Mouse (Mus musculus) embryonic facial prominence, embryonic 13.5 days (tissue): ENCODE data around the gene Brwd1. TPM values are rescaled to one million over a fixed set of nuclear protein-coding genes. Genes with fewer than 3 reads are reported as not detected.
A peak's percentile ranks its signal among the peaks of the same experiment; 100 is the strongest.
"Not testable (repeated sequence)": the region's sequence is repeated elsewhere in the genome, so short reads cannot be mapped to it uniquely, and the experiment has no call there.

ENCODE experiments used
- ATAC-seq: fragments of 200-750 bp; cut with Nextera tagmentation; 2 replicates; pipeline ENCODE4 v1.8.0; 2017; ENCODE audit warnings: low read depth; ENCODE audit not compliant: insufficient number of reproducible peaks, insufficient read depth, low FRiP score, low TSS enrichment
- H3K27ac ChIP-seq: fragments of 300-500 bp; sonication (generic); 2 replicates; pipeline ENCODE4 v1.5.1; 2015; ENCODE audit warnings: moderate library complexity, mild to moderate bottlenecking, inconsistent platforms
- H3K27me3 ChIP-seq: fragments of 300-500 bp; sonication (generic); 2 replicates; pipeline ENCODE4 v1.6.1; 2015; ENCODE audit warnings: mild to moderate bottlenecking, inconsistent platforms
- H3K36me3 ChIP-seq: fragments of 300-500 bp; sonication (generic); 2 replicates; pipeline ENCODE4 v1.6.1; 2015; ENCODE audit warnings: mild to moderate bottlenecking, inconsistent platforms
- H3K4me1 ChIP-seq: fragments of 300-500 bp; sonication (generic); 2 replicates; pipeline ENCODE4 v1.6.1; 2015; ENCODE audit warnings: inconsistent platforms
- H3K4me2 ChIP-seq: fragments of 300-500 bp; sonication (generic); 2 replicates; pipeline ENCODE4 v1.6.1; 2015; ENCODE audit warnings: moderate library complexity, mild to moderate bottlenecking, inconsistent platforms
- H3K4me3 ChIP-seq: fragments of 300-500 bp; sonication (generic); 2 replicates; pipeline ENCODE4 v1.5.1; 2015; ENCODE audit warnings: mild to moderate bottlenecking, inconsistent platforms
- H3K9ac ChIP-seq: fragments of 300-500 bp; sonication (generic); 2 replicates; pipeline ENCODE4 v1.6.1; 2015; ENCODE audit warnings: mild to moderate bottlenecking, inconsistent platforms
- H3K9me3 ChIP-seq: fragments of 300-500 bp; sonication (generic); 2 replicates; pipeline ENCODE4 v1.6.1; 2016; ENCODE audit warnings: inconsistent platforms
- WGBS: fragments of 180-500 bp; shearing (Covaris S2); methylation state at CpG from one replicate; pipeline ENCODE4 v1.1.7; 2015; ENCODE audit warnings: mixed read lengths; 5-methylcytosine and 5-hydroxymethylcytosine counted together
- polyA plus RNA-seq: library from polyadenylated mRNA; unstranded; fragments of >200 nt; fragmentation: Nextera tagmentation; extraction: Ambion mirVana; gene quantifications from 2 replicates; pipeline ENCODE4 v1.2.1, GENCODE M21; 2015

The Brwd1 gene
- polyA plus RNA-seq, 1 experiment from 2014 or later: 113 TPM

DNA sequence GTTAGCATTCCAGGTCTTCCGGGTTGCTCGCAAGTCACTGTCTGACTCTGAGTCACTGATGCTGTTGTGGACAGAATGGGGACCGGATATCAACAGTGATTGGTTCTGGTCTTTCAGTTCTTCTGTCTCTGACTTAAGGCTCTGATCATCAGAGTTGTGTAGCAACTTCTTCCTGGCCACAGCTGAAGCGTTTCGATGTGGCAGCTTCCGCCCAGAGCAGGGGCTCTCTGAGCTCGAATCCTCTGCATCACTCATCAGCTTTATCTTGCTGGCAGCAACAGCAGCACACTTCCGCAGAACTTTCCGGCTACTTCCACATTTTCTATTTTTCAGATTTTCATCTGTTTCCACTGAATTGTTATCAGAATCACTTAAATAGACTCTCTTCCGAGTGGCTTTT, 78.0 kb downstream of the Brwd1 start:
- H3K9ac ChIP-seq, H3K4me1 ChIP-seq, ATAC-seq, H3K9me3 ChIP-seq, H3K4me2 ChIP-seq, H3K27ac ChIP-seq, H3K27me3 ChIP-seq, H3K4me3 ChIP-seq: not testable (repeated sequence)
- H3K36me3 ChIP-seq: peaks cover 46% of the 10 kb centered on the region
- WGBS: no CpG with 5 or more reads among the region's 10 CpGs

DNA sequence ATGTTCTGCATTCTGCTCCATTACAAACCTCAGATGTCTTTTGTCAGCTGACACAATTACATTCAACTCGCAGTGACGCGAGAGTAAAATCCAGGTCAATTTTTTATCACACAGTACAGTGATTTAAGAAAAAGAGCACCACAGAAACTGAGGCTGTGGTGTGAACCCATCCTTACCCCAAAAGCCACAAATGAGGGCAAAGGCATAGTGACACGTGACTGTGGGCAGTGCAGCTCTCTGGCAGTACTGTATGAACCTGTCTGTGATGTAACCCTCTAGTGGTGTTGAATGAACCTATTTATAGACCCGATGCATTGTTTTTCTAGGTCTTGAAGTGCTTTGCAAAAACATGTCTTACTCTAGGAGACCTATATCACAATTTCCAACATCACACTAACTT, 83.0 kb downstream of the Brwd1 start:
- Histone ChIP-seq H3K4me3 (no peak overlapping the region), H3K27ac (no peak overlapping the region), H3K36me3 (peaks cover 63% of the 10 kb centered on the region), H3K9me3 (no peaks in the 10 kb centered on the region), H3K4me2 (no peak overlapping the region), H3K9ac (no peak overlapping the region), H3K4me1 (no peaks in the 10 kb centered on the region), H3K27me3 (no peaks in the 10 kb centered on the region)
- 93% methylated on average over 5 of the region's 5 CpGs for WGBS
- no peak for ATAC-seq

DNA sequence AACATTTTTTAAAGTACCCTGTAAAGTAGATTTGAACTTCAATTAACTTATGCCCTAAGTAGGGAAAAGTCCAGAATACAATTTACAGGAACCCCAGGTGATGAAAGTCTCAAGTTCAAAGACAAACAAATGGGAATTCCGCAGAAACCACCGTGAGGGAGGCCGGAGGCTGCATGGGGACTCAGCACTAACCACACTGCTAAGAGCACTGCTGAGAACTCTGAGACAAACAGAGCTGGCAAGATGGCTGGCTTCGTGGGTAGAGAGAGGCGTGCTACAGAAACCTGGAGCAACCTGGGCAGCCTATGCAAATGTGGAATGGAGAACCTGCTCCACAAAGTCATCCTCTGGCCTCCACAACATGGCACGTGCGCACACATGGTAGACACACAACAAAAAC, 86.2 kb downstream of the Brwd1 start:
- Histone ChIP-seq H3K27me3 (no peaks in the 10 kb centered on the region), H3K27ac (no peak overlapping the region), H3K4me2 (no peak overlapping the region), H3K9ac (no peak overlapping the region), H3K9me3 (no peaks in the 10 kb centered on the region), H3K4me1 (peaks cover 6% of the 10 kb centered on the region; the same call in 1 of the 2 replicates), H3K4me3 (no peak overlapping the region), H3K36me3 (peaks cover 53% of the 10 kb centered on the region)
- WGBS: 84% methylated on average over 7 of the region's 7 CpGs
- ATAC-seq: no peak

DNA sequence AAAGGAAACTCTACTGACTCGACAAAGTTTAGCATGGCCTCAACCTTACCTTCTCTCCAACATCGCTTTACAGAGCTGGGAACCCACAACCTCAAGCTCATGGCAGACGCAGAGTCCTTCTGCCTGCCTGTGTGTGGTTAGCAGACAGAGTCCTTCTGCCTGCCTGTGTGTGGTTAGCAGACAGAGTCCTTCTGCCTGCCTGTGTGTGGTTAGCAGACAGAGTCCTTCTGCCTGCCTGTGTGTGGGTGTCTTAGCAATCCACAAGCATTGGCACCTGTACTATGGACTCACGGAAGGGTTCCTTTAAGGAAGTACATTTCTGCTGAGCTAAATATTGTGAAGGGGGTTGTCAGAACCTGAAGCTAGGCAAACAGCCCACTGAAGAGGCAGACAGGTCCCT, 87.8 kb downstream of the Brwd1 start:
- H3K27me3 ChIP-seq, H3K27ac ChIP-seq, H3K4me3 ChIP-seq, H3K9ac ChIP-seq, H3K4me2 ChIP-seq, H3K9me3 ChIP-seq, ATAC-seq: not testable (repeated sequence)
- Histone ChIP-seq H3K4me1 (peaks cover 11% of the 10 kb centered on the region), H3K36me3 (peaks cover 39% of the 10 kb centered on the region)
- 88% methylated on average over 4 of the region's 4 CpGs for WGBS

DNA sequence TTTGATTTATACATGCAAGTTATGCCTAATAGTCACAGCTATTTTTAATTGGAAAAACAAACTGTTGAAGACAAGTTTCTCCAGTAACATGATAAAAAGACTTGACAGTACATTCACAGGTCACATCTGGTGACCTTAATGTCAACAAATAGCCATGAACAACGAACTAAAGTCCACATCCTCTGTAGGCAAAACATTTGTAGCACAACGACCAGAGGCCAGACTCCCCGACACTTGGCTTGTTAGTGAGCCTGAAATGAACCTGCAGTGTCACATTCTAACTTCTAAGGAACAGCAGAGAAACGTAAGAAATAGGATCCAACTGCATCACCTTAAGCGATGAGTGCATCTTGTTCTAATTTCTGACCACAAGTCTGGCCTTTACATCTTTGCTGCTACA, 89.7 kb downstream of the Brwd1 start:
- Histone ChIP-seq H3K4me2 (no peak overlapping the region), H3K27ac (no peak overlapping the region), H3K4me3 (no peak overlapping the region), H3K9ac (no peak overlapping the region), H3K36me3 (peaks cover 43% of the 10 kb centered on the region), H3K9me3 (no peaks in the 10 kb centered on the region), H3K27me3 (no peaks in the 10 kb centered on the region), H3K4me1 (peaks cover 17% of the 10 kb centered on the region)
- ATAC-seq: no peak
- WGBS: 50% methylated on average over 5 of the region's 5 CpGs

DNA sequence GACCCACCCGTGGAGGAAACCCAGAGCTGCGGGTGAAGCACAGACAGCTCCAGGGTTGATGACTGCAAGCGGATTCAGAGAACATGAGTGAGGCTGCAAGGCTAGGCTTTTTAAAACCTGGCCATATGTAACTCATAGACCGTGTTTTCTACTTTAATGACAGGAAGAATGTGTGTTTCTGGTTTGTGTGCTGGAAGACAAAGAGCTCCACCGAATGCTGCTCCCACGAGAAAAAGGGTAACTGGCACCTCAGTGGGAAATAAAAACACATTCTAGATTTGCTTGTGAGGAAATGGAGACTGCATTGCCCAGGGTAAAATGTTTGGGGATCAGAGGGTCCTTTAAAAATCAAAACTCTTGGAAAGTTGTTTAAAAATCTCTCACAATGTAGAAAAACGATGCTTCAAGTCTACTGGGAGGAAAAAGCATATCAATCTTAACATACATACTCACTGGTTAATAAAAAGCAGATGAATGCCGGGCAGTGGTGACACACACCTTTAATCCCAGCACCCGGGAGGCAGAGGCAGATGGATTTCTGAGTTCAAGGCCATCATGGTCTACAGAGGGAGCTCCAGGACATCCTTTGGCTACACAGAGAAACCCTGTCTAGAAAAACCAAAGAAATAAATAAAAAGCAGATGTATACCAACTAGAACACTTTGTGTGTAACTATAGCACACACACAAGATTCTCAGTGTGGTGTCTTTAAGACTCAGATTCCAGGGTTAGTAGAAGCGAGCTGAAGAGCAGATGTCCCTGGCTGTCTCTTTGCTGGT, 91.0 kb downstream of the Brwd1 start:
- WGBS: 2% methylated on average over 10 of the region's 10 CpGs
- Histone ChIP-seq H3K9me3 (no peaks in the 10 kb centered on the region), H3K9ac (peak overlapping the region; percentile 92), H3K36me3 (peaks cover 42% of the 10 kb centered on the region), H3K4me1 (peaks cover 17% of the 10 kb centered on the region), H3K4me2 (peak overlapping the region; percentile 67), H3K27me3 (no peaks in the 10 kb centered on the region), H3K27ac (peak overlapping the region; percentile 94), H3K4me3 (peak overlapping the region; percentile 78)
- no peak for ATAC-seq

DNA sequence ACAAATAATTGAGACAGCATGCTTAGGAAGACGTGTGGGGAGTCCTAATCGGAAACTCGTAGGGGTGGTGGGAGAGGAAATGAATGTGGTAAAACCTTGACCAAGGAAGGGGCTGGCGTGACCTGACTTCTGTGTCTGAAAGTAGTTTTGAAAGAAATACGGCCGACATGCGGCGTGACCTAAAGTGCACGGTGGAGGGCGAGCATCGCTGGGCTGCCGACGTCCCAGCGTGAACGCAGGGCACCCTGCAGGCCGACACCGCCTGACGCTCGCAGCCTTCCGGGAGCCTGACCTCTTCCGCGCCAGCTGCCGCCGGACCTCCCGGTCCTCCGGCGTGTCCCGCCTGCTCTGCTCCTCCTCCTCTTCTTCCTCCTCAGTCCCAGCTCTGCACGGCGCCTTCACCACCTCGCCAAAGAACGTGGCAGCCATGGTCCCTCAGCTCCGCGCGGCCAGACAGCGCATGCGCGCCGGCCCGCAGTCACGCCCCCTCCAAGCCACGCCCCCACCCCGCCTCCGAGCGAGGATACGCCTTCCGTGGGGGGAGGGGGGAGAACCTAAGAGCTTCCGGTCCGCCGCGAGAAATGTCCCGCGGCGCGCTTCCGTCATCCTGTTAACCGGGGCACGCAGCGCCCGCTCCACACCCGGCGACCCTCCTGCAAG, 91.7 kb downstream of the Brwd1 start, which contains the start of gene Psmg1:
Gene Psmg1 (minus strand): TSS at position 499 of the 660 bp plus-strand sequence.
- ATAC-seq: peak; percentile 89
- H3K9ac ChIP-seq: peak within 1 kb of the TSS; percentile 92
- peaks cover 17% of the 10 kb centered on the region for H3K4me1 ChIP-seq
- H3K4me2 ChIP-seq: peak within 1 kb of the TSS; percentile 67
- H3K27ac ChIP-seq: peak within 1 kb of the TSS; percentile 94
- peak within 1 kb of the TSS; percentile 78 for H3K4me3 ChIP-seq
- no peaks in the 10 kb centered on the region for H3K27me3 ChIP-seq
- H3K9me3 ChIP-seq: no peaks in the 10 kb centered on the region
- peaks cover 42% of the 10 kb centered on the region for H3K36me3 ChIP-seq
- under 1% methylated on average over 62 of the region's 62 CpGs for WGBS

DNA sequence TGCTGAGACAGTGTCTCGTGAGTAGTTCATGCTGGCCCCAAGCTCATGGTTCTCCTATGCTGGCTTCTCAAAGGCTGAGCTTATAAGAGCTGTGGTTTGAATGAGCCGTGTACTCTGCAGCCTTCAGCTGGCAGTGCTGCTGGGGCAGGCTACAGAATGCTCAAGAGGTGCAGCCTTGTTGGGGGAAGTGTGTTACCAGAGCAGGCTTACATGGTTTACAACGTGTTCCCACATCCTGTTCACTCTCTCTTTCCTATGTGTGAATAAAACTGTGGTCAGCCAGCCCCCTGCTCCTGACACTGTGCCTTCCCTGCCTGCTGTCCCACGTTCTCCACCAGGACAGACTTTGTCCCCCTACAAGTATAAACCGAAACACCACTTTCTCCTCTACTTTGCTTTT, 97.4 kb downstream of the Brwd1 start:
- Histone ChIP-seq H3K9me3 (no peaks in the 10 kb centered on the region), H3K27ac (no peak overlapping the region), H3K4me2 (no peak overlapping the region), H3K27me3 (no peaks in the 10 kb centered on the region), H3K4me1 (peaks cover 7% of the 10 kb centered on the region), H3K4me3 (no peak overlapping the region), H3K36me3 (peaks cover 64% of the 10 kb centered on the region), H3K9ac (no peak overlapping the region)
- ATAC-seq: no peak
- WGBS: 88% methylated on average over 5 of the region's 5 CpGs

DNA sequence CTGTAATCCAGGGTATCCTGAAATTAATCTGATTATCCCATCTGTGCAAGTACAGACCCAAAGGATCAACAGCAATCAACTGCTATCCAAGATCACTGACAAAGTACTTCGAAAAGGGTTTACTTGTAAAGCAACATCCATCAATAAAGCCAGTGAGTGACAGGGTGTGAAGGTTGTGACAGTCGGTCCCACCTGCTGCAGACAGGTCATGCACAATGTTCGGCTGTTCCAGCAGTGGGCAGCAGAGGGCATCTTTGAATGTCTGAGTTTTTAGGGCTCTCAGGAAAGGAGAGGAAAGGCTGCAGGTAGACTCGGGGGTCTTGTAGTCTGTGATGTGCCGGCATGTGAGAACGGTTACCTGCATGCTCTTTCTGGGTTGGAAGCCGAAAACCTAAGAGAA, 98.7 kb downstream of the Brwd1 start:
- 80% methylated on average over 7 of the region's 7 CpGs for WGBS
- H3K4me3 ChIP-seq: no peak overlapping the region
- H3K4me2 ChIP-seq: no peak overlapping the region
- H3K27ac ChIP-seq: no peak overlapping the region
- no peak overlapping the region for H3K9ac ChIP-seq
- no peaks in the 10 kb centered on the region for H3K9me3 ChIP-seq
- no peak for ATAC-seq
- no peaks in the 10 kb centered on the region for H3K27me3 ChIP-seq
- H3K36me3 ChIP-seq: peaks cover 67% of the 10 kb centered on the region
- H3K4me1 ChIP-seq: no peaks in the 10 kb centered on the region

DNA sequence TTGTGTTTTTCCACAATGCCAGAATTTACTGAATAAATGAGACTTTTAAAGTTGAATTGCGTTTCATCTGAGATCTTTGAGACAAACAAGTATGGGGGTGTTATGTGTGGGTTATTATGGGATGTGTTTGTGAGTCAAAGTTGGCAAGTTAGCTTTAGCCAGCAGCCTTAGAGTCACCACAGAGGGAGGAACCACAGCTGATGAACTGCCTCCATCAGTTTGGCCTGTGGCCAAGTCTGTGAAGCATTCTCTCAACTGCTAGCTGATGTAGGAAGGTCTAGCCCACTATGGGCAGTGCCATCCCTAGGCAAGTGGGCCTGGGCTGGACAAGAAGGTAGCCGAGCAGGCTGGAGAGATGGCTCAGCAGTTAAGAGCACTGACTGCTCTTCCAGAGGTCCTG, 111.5 kb downstream of the Brwd1 start:
- Histone ChIP-seq H3K4me1 (no peaks in the 10 kb centered on the region; the same call in 1 of the 2 replicates), H3K27me3 (peaks cover 3% of the 10 kb centered on the region; the same call in 1 of the 2 replicates), H3K4me2 (no peak overlapping the region), H3K4me3 (no peak overlapping the region), H3K9me3 (no peaks in the 10 kb centered on the region), H3K27ac (no peak overlapping the region), H3K9ac (no peak overlapping the region), H3K36me3 (no peaks in the 10 kb centered on the region)
- WGBS: 82% methylated on average over 2 of the region's 2 CpGs
- ATAC-seq: no peak

DNA sequence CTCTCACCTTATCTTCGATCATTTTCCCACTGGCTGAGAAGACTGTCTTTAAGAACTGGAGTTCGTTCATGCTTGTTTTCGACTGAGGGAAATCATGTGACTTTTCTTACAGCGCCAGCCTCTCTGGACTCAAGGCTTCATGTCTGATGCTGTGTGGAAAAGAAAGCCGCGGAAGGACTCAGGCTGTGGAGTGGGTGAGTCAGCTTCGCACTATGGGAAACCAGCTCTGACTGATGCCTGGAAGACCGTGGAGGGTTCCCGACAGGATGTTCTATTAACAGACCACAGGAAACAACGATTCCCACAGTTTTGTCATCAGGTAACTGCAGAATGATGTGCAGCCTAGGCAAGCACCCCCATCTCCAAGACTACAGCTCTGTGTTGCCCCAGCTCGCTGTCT, 114.9 kb downstream of the Brwd1 start:
- Histone ChIP-seq H3K4me3 (no peak overlapping the region), H3K27ac (no peak overlapping the region), H3K27me3 (peaks cover 8% of the 10 kb centered on the region), H3K4me1 (peaks cover 8% of the 10 kb centered on the region), H3K9ac (no peak overlapping the region), H3K9me3 (no peaks in the 10 kb centered on the region), H3K36me3 (no peaks in the 10 kb centered on the region), H3K4me2 (no peak overlapping the region)
- no peak for ATAC-seq
- WGBS: 79% methylated on average over 11 of the region's 11 CpGs

DNA sequence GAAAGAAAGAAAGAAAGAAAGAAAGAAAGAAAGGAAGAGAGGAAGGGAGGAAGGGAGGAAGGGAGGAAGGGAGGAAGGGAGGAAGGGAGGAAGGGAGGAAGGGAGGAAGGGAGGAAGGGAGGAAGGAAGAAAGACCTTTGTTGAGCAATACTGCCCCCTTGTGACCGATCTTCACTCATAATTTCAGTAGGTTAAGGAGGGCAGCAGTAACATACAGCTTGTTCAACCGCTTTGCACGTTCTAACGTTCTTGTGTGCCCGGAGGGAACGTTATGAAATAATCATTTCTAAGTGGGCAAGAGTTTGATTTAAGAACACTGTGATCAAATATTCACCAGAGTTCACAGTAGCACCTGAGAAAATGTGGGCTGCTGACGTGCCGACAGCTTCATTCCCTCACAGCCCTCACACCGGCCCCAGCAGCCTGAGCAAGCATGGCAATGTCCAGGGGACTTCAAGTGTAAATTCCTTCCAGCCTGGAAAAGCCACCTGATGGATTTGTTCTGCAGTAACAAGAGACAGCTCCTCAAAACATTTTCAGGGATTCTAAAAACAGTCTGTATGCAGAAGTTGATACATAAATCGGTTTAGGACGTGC, 117.8 kb downstream of the Brwd1 start:
- Histone ChIP-seq H3K9ac (no peak overlapping the region), H3K36me3 (no peaks in the 10 kb centered on the region), H3K4me1 (peaks cover 15% of the 10 kb centered on the region), H3K27me3 (peaks cover 8% of the 10 kb centered on the region), H3K4me3 (no peak overlapping the region), H3K27ac (no peak overlapping the region), H3K4me2 (no peak overlapping the region), H3K9me3 (no peaks in the 10 kb centered on the region)
- ATAC-seq: no peak
- 42% methylated on average over 11 of the region's 11 CpGs for WGBS
